Mouse (Mus musculus): ENCODE results near the gene Osbpl3.

DNA sequence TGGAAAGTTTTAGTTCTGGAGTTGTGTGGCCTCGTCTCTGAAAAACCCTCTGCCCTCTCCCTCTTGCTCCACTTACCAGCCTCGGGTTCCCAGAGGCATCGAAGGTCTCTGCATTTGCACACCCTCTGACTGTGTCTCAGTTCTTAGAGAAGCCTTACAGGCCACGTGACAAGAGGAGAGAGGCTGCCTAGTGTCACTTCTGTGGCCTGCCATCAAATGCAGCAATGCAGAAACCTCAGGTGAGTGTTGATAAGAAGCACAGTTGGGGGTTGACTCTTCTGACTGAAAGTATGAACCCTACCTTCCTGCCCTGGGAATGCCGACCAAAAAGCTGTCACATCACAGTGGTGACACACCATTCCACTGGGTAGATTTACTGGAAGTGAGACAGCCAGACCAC, 68.4 kb downstream of the Osbpl3 start:
- TF ChIP-seq CTCF (IDR thresholded peaks at IDR 0.05; ENCODE audit: insufficient read depth, low read length) (no peak), POLR2A (IDR thresholded peaks at IDR 0.05; ENCODE audit: borderline replicate concordance, extremely low read depth, low read depth, low read length) (no peak)

Data from lung, adult 2 months (tissue).